Mouse (Mus musculus) frontal cortex, postnatal 10 days (tissue): ENCODE measurements at regions not wholly inside any gene's neighbourhood (a gene's known extent, or its start where the extent isn't known, plus 50 kb on each side); places are given as distances from the start of the nearest gene placed in this dataset.

Experiments
- DNase-seq, 2 experiments: peaks; one replicate each; pipeline ENCODE4 v3.0.0; 2022; ENCODE audit warnings: low spot score in 2 of 2, mixed read lengths in 1 of 2

DNA sequence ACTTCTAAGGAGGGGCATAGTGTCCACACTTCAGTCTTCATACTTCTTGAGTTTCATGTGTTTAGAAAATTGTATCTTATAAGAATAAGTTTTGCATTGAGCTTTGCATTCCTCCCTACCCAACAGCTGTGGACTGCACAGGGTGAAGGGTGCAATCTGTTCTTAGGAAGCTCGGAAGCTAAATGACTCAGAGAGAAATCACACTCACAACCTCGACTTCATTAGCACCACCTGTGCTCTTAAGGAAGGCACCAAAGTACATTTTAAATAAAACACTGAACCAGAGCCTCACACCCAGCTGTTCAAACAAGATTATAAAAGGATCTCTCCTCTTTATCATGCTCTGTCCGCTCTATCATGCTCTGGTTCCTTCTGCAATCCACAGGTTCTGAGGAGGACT, 110.1 kb upstream of the Actbl2 start:
- no peak for DNase-seq

DNA sequence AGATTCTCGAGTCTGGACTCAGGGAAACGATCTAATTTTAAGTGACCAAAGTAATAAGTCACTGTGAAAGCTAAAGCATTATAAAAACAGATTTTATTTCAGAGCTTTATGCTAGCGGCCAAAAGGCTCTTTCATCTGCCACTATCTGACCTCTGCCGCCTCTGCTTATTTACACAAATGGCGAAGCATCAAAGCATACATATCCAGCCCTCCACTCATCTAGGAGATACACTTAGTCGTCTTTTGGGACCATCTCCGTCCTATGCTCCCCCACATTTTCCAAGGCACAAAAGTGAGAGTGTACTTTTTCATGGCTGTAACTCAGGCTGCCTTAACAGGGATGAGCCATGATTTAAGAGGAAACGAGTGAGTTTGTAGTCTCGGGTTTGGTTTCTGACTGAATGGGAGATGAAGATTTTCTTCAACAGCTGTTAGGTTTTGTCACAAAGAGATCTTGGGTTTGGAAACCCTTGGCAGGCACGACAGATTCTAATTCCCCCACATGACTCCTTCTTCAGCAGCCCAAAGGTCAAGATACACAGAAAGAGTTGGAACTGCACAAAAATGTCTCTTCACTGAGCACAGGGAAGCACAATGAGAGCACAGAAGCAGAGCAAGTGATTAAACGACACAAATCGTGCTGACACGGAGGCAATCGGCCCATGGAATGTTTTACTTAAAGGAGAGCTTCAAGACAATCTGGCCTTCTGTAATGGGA, 96.7 kb upstream of the Actbl2 start:
- DNase-seq = no peak

DNA sequence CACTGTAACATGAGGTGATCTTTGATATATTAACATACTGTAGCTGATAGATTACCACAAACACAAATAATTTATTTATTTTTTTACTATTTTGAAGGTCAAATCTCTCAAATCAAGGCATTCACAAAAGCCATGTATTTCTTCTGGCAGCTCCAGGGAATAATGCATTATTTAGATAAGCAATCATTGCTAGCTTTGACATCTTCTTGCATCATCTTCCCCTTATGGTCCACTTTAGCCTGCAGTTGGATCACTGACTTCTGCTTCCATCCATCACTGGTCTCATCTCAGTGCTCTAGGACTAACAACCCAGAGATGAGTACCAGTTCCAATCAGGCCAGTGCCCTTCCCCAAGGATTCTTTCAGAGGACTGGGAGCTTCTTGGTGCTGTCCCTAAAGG, 95.3 kb upstream of the Actbl2 start:
- no peak for DNase-seq

DNA sequence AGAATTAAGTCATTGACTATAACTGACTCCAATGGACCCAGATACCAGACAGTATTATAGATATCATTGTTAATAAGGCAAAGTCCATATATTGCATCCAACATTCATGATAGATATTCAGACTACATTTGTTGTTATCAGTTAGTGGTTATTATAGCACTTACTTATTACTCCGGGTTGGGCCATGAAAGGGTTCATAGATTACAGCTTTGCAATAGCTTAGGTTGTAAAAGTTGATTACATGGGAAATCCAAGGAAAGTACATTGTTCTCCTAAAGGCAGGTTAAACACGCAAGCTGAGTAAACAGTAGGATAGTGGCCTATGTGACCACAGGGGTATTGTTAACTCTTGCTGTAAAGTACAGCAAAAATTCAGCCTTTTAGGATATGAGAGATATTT, 89.3 kb upstream of the Actbl2 start:
- DNase-seq = no peak

DNA sequence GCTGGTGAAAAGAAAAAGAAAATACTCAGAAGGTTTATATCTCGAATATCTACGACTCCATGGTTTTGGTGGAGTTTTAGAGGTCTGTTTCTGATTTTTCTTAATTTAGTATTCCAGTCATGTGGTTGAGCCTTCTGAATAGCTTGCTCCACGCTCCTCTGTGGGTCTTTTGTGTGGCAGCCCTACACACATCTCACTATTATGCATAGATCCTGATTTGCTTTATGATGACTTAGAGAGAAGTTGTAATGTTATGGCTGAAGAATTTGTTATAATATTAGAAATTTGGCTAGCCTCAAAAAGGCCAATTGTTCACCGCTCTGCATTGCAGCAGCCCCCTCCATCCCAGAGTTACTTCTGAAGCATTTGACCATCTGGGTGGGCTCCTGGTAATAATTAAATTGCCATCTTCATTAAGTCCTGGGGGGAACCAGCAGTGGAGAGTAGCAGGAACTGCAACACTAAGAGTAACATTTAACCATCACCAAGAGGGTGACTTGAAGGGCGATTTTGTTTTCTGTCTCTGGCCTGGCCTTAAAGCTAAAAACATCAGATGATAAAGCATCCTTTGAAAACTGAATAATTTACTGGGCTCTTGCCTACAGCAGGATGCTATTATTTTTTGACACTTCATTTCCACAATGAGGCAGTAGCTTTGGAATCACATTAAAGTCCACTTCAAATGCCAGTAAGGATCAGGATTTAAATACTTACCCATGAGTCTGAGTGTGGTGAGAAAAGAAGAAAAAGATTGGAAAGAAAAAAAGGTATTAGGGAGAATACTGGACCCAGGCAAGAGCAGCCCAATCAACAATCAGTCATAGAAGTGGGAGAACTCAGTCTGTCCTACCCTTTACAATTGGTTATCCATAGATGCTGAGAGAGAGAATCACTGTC, 84.3 kb upstream of the Actbl2 start:
- no peak for DNase-seq

DNA sequence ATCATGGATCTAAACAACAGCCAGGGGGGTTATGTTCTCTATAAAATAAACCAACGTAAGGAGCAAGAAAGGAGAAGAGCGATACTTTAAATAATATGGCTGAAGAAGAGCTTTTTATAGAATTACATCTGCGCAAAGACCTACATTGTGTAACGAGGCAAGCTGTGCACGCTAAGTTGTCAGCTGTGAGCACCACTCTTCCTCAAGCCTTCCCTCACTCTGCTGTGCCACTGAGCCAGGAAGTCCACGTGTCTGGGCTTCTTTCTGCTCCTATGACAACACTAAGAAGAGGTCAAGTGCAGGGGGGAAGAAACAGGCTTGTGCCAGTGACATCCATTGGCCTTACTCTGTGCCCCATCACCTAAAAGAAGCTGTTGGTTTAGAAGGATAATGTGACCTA, 75.6 kb upstream of the Actbl2 start:
- DNase-seq = peak in 1 of 2 experiments; percentile 12

DNA sequence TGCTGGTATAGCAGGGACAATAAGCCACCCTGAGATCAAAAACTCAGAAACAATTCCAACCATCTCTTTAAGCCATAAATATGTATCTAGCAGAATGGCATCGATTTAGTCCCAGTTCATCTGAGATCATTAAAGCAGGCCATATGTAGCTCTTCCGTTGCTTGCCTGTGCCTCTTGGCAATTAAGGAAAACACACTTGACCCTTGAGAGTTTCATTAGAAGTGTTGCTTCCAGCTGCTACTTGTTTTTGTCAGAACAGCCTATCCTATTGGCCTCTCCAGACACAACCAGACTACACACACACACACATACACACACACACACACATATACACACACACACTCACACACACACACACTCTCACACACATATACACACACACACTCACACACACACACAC, 71.5 kb upstream of the Actbl2 start:
- DNase-seq = no peak

DNA sequence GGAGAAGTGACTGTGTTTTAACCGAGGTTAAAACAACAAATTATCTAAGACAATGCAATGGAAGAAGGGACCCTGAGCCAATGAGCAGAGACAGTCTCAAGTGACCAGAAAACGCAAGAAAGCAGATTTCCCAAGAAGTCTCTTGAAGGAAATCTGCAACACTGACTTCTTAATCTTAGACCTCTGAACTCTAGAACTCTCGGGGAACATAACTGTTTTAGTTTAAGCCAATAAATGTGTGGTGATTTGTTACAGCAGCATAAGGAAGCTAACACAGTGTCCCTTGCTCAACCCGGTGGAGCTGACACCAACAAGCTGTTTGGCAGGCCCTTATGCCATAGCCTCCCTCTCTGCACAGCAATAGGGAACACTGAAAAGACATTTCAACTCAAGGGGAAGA, 69.0 kb upstream of the Actbl2 start:
- DNase-seq = no peak

DNA sequence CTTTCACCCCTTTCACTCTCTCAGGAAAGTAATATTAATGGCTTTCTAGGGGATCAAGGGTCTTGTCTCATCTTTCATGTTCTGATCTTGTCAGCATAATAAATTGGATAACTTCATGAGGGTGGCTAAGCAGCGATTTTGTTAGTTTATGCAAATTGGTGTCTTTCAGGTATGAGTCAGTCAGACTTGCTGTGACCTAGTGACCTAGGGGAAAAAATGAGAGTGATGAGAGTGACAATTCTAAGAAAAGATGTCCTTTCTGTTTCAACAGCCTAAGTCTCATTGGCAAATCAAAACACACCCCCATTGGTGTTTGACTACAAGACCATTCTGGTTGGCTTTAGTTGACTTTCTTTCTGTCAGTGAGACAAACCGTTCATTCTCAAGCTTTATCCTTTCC, 68.0 kb upstream of the Actbl2 start:
- DNase-seq = no peak

DNA sequence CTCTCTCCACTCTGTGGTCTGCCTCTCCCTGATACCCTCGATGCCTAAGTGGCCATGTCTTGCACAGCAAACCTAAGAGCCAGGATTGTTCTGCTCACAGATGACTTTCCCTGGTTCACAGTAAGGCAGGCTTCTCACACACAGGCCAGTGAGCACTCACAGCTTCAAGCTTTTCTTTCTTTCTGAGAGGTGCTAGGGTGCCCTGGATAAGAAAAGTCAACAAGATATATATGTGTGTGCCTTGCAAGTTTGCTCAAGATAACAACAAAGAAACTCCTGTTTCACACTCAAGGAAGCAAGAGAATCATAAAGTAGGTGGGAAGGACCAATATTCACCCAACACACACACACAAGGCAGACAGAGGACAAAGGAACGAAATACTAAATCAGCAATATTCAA, 60.9 kb upstream of the Actbl2 start:
- DNase-seq = no peak

DNA sequence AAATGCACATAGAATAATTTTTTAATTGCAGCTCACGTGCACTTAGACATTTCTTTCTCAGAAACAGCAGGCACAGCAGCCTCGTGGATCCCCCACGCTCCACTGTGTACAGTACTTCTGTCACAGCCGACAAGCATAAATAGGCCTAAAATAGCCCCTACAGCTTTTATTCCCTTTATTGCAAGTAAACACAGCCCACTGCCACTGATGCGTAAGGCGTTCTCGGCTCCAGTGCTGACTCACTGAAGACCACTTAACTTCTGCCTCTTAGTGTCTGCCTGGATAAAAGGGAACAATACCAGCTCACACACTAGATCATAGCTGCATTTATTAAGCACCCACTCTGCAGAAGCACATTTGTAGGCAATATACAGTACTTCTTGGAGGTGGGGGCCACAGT, 60.5 kb upstream of the Actbl2 start:
- no peak for DNase-seq

DNA sequence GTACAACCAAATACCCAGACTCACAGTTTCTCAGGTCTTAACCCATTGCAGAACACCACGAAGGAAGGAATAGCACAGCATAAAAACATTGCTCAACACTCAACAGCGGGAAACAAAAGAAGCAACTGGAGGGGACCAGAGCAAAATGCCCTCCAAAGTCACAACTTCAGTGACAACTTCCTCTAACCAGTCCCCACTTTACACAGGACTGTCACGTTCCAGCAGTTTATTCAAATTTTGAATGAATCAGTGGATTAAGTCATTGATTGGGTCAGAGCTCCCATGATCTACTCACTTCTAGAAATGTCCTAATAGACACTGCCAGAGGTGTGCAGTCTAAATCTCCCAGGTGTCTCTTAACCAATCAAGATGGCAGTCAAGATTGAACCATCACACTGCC, 53.3 kb upstream of the Actbl2 start:
- DNase-seq = no peak

DNA sequence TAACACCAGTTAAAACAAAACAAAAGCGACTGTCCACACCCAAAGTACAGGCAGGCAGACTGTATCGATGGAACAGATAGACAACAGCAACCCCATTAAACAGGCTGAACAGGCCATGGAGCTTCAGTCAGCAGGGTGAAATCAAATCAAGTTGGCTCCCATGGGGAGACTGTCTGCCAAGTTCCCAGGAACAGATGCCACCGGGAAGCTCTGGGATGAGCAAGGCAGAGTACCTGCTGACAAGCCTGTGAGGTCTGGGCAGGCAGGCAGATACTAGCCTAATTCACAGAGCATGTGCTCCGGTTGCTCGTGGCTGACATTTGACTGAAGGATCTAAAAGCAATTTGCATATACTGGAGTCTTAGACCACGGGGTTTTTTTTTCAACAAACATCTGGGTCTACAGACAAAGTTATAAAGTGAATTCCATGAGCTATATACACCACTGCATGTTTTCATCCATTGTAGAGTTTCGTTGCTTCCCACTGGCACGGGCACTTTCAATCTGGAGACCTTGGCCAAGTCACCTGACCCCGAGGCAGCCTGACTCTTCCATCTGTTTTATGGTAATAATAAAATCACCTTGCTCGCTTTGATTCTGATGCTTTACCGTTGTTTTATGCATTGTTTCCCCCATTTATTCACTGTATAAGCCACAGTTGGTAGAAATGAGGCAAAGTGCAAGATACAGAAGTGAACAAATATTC, 50.1 kb upstream of the Actbl2 start:
- DNase-seq = no peak
